Mouse (Mus musculus): Measurements from ENCODE around the gene Susd3. TPM values are rescaled to one million over a fixed set of nuclear protein-coding genes. Genes with fewer than 3 reads are reported as not detected.

Gene Susd3
- 10 to 100 TPM in 1 of 2 experiments, under 1 TPM in 1; 0.52 to 10.9 TPM for total RNA-seq (2021)
- 5.0 and 143 TPM in 2 replicates for polyA plus RNA-seq (2012; rRNA removed)
- long read RNA-seq, transcript Susd3-202 (5 exons, 1,418 nt): major isoform, 14 of 18 reads
- long read RNA-seq, partial matches to known transcripts: 1 of 18 reads
- long read RNA-seq, other reads (novel, unspliced or antisense): 3 of 18 reads

DNA sequence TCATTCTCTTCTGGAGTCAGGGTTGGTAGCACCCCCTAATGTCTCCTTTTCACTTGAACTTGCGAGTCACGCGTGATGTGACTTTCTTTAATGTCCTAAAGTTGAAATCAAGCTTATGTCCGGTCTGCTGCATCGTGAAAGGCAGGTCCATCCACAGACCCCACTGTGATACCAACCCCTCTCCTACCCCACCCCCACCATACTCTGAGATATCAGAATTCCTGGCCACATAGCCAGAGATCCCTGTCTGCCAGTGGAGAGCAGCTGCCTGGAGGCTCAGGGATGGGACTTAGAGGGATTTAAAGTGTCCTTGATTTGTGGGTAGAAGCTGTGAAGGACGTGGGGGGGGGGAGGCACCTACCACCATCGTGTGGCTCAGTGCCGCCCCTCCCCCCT, at the start of gene Susd3:
Gene Susd3 (minus strand): TSS at position 240 of the 396 bp plus-strand sequence.
- no peak for DNase-seq

GRCm38 (mm10) chr13:49296270-49296669, 47.8 kb upstream of the Susd3 start:
- DNase-seq: no peak

DNA sequence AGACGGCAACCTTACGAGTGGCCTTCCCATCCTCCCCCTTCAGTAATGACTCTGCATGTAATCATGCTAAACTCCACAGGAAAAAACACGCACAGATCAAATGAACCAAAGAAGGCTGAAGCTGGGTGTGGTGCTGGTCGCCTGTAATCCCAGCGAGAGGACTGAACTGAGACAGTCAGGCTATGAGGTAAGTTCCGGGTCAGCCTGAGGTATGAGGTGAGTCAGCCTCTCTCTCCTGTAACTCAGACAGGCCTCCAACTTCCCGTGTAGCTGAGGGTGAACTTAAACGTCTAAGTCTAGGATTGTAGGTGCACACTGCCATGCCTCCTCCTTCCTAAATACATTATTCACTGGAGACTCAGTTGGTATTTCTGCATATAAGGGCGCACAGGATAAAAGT, 45.6 kb upstream of the Susd3 start:
- DNase-seq: no peak

- no peak for DNase-seq
Observed at GRCm38 (mm10) chr13:49291949-49292348, 43.4 kb upstream of the Susd3 start.

DNA sequence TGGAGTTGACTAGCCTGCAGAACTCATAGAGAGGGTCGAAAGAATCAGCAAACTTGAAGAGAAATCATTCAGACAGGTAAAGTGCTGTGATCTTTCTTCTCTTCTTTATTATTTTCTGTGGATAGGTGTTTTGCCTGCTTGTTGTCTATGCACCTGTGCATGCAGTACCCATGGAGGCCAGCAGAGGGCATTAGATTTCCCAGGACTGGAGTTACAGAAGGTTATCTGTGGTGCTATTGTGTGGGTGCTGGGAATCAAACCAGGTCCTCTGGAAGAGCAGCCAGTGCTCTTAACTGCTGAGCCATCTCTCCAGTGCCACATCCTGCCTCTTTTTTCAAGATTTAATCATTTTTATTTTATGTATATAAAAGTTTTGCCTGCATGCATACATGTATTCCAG, 42.9 kb upstream of the Susd3 start:
- no peak for DNase-seq

DNA sequence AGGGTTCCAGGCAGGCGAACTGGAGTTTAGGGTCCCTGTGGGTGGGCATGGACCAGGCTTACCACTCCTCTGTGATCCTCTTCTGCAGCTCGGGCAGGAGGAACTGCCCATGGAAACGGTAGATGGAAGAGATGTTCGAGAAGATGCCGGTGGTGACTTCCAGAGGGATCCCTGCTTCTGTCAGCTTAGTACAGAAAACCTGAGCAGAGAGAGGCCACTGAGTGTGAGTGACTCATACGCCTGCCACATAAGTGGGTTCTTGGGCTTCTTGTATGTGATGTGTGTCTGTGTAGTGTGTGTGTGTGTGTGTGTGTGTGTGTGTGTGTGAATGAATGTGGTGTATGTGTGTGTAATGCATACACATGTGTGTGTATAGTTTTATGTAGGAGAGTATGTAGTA, 38.7 kb upstream of the Susd3 start:
- no peak for DNase-seq

DNA sequence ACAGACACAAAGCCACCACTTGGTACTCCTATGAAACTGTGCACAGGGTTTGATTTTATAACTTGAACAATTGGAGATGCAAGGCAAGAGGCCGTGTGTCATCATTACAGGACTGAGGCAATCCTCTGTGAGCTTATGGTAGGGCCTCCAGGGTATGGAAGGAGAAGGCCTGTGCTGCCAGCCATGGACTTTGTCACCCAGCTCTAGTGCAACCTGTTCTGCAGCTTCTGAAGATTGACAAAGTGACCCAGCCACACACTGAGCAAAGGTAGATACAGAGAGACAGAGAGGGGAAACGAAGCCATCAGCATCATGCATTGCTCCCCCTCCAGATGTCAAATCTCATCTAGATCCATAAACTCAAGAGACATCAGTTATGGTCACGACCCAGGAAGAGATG, 38.2 kb upstream of the Susd3 start:
- no peak for DNase-seq

DNA sequence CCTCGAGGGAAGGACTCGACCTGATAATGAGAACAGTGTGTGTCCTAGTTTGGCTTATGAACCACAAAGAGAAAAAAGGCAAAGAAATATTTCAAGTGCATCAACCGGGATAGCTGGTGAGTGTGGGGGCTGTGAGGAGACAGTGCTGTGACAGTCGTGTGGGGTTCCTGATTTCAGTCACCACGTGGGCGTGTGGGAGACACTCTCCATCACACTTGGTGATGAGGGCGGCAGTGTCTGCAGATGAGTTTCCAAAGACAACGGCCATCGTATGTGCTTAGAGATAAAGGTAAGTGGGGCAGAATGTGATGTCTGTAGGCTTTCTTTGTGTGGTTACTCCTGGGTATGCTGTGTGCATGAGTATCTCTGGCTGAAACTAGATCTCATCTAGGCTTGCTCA, 35.2 kb upstream of the Susd3 start:
- no peak for DNase-seq

- no peak for DNase-seq
Observed at GRCm38 (mm10) chr13:49282168-49282567, 33.7 kb upstream of the Susd3 start.

GRCm38 (mm10) chr13:49271831-49272765, 23.6 kb upstream of the Susd3 start:
- DNase-seq: no peak

DNA sequence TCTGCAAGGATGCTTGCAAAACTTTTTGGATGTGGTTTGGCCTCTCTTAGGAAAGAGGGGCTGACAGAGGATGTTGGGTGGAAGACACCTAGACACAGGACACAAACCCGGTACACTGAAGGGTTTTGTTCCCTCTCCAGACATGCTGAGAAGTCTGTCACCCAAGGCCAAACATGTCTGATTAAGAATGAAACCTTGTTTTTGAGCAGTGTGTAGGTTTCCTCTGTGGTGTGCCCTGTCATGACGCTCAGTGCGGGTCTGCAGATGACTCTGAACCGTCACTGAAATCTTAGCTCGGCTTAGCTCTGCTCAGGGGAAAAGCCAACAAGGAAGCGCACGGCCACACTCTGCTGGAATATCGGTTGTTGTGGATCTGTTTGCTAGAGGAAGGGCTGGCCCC, 22.0 kb upstream of the Susd3 start:
- no peak for DNase-seq

GRCm38 (mm10) chr13:49267645-49268044, 19.1 kb upstream of the Susd3 start:
- no peak for DNase-seq

DNA sequence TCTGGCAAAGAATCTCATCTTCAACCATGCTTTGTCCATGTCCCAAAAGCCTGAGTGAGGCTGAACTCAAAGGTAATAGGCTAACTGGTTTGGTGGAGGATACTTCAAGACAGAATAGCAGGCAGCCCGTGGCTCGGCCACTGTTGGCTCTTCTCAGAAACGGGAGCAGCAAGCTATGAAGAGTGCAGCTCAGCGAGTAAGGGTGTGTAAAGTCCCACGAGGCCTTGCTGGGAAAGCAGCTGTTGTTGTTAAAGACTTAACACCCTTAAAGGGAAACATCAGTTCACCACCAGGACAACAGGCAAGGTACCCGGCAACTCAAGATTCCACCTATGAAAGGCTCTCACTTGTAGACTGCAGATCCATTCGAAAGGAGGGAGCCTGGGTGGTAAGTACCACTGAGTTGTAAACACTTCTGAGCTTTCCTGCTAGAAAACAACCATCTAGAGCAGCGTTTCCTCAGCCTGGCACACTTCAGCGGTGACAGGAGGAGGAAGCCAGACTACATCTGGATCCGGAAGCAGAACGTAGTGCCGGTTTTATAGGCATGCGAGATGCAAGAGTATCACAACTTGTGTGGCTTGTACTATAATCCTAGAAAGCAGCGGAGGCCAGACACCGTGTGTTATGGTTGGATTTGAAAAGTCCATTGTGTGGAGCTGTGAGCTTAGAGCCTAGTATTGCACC, 11.7 kb upstream of the Susd3 start:
- DNase-seq: no peak

- no peak for DNase-seq
Observed at GRCm38 (mm10) chr13:49257819-49258313, 9.4 kb upstream of the Susd3 start.

GRCm38 (mm10) chr13:49252746-49253145, 4.2 kb upstream of the Susd3 start:
- DNase-seq: no peak

- no peak for DNase-seq
Observed at GRCm38 (mm10) chr13:49252113-49252512, 3.6 kb upstream of the Susd3 start.

- DNase-seq: no peak
Observed at GRCm38 (mm10) chr13:49250716-49251517, 2.4 kb upstream of the Susd3 start.

DNA sequence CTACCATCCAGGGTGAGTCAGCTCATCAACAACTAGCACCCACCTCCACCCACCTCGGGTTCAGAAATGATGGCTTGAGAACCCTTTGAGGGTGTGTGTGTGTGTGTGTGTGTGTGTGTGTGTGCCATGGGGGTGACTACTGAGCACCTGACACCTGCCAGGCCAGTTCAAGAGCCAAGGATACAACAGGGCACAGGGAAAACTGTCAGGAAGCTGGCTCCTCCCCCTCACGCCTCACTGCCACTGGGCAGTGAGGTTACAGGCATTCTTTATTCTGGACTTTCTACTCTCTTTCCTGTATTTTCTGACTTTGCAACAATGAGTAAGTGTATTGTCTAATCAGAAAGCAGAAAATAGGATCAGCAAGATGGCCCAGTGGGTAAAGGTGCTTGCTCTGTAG, 1.1 kb upstream of the Susd3 start:
- DNase-seq: no peak

DNA sequence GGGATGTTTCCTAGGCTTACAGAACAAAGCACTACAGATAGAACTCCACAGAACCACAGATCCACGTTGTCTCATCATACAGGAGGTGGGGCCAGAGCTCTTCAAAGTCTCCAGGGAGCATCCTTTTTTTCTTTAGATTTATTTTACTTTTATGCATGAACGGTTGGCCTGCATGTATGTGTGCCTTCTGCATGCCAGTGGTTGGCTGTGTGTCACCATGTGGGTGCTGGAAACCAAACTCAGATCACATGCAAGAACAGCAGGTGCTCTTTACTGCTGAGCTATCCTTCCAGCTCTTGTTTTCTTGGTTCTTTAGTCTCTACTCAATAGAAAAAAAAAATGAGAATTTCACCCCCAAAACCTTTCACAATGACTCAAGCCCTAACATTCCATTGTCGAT, 417 bp upstream of the Susd3 start:
- DNase-seq: no peak

DNA sequence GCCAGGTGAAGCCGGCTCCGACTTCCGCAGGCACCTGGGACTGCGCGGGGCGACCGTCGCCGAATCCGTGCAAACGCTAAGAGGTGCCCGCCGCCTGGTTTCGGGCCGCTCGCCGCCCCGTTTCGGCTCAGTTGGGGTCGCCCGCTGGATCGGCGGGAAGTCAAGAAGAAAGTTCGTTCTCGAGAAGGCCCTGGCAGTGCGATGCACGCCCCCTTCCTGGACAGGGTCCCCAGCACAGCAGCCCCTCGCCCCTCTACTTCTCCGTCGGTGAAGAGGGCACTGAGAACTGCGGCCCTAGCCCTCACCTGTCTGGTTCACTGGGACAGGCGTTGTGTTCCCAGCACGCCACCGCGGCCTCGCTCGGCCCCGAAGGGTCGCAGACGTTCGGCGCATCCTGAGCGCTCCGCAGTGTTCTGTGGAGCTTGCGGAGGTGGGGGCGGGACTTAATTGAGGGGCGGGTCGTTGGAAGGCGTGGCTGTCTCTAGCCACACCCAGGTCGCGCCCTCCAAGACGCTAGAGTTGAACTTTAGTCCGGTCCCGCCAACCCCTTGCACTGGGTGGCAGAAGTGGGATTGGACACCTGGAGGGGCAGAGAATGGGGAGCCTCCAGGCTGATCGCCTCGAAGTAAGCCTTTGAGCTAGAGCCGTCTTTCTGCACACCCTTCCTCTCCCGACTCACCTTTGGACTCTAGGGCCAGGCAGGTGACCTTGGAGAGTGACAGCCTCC, 603 bp downstream of the Susd3 start:
- DNase-seq: no peak

- DNase-seq: no peak
Observed at GRCm38 (mm10) chr13:49247232-49247739, 1.2 kb downstream of the Susd3 start.

Data from adrenal gland, adult 2 months (tissue).